Mouse (Mus musculus): ENCODE measurements at regions not wholly inside any gene's neighbourhood (a gene's known extent, or its start where the extent isn't known, plus 50 kb on each side); places are given as distances from the start of the nearest gene placed in this dataset.
A peak's percentile ranks its signal among the peaks of the same experiment; 100 is the strongest.

GRCm38 (mm10) chr3:38226147-38226546 is 258.5 kb downstream of the Ankrd50 start:
- DNase-seq (ENCODE audit: low spot score in 2 of 2), result peak in 1 of 2 experiments; percentile 4

GRCm38 (mm10) chr3:38221834-38222215 is 262.8 kb downstream of the Ankrd50 start:
- peak in 1 of 2 experiments; percentile 6 for DNase-seq (ENCODE audit: low spot score in 2 of 2)

GRCm38 (mm10) chr3:38220934-38221833 is 263.5 kb downstream of the Ankrd50 start:
- DNase-seq (ENCODE audit: low spot score in 2 of 2), result peak in 1 of 2 experiments; percentile 20

GRCm38 (mm10) chr3:38209081-38209480 is 275.6 kb downstream of the Ankrd50 start:
- no peak for DNase-seq (ENCODE audit: low spot score in 2 of 2)

- no peak for DNase-seq (ENCODE audit: low spot score in 2 of 2)
These were observed 276.8 kb downstream of the Ankrd50 start for GRCm38 (mm10) chr3:38207867-38208266.

- DNase-seq (ENCODE audit: low spot score in 2 of 2), result peak; percentile 50 to 80
These were observed 282.6 kb downstream of the Ankrd50 start for GRCm38 (mm10) chr3:38201861-38202656.

GRCm38 (mm10) chr3:38194001-38194400 is 290.6 kb downstream of the Ankrd50 start:
- peak; percentile 28 to 48 for DNase-seq (ENCODE audit: low spot score in 2 of 2)

GRCm38 (mm10) chr3:38187406-38187896 is 297.2 kb downstream of the Ankrd50 start:
- no peak for DNase-seq (ENCODE audit: low spot score in 2 of 2)

GRCm38 (mm10) chr3:38186503-38186902 is 298.1 kb downstream of the Ankrd50 start:
- no peak for DNase-seq (ENCODE audit: low spot score in 2 of 2)

GRCm38 (mm10) chr3:38178295-38178694 is 306.3 kb downstream of the Ankrd50 start:
- no peak for DNase-seq (ENCODE audit: low spot score in 2 of 2)

- DNase-seq (ENCODE audit: low spot score in 2 of 2), result peak in 1 of 2 experiments; percentile 31
These were observed 308.7 kb downstream of the Ankrd50 start for GRCm38 (mm10) chr3:38175946-38176345.

GRCm38 (mm10) chr3:38174735-38175280 is 309.8 kb downstream of the Ankrd50 start:
- no peak for DNase-seq (ENCODE audit: low spot score in 2 of 2)

GRCm38 (mm10) chr3:38152408-38152807 is 332.2 kb downstream of the Ankrd50 start:
- no peak for DNase-seq (ENCODE audit: low spot score in 2 of 2)

GRCm38 (mm10) chr3:38151821-38152220 is 332.8 kb downstream of the Ankrd50 start:
- DNase-seq (ENCODE audit: low spot score in 2 of 2), result no peak

GRCm38 (mm10) chr3:38146663-38147062 is 338.0 kb downstream of the Ankrd50 start:
- DNase-seq (ENCODE audit: low spot score in 2 of 2), result no peak

- peak in 1 of 2 experiments; percentile 18 for DNase-seq (ENCODE audit: low spot score in 2 of 2)
These were observed 339.2 kb downstream of the Ankrd50 start for GRCm38 (mm10) chr3:38145444-38145843.

GRCm38 (mm10) chr3:38144650-38145049 is 340.0 kb downstream of the Ankrd50 start:
- peak in 1 of 2 experiments; percentile 41 for DNase-seq (ENCODE audit: low spot score in 2 of 2)

GRCm38 (mm10) chr3:38143147-38143883 is 341.3 kb downstream of the Ankrd50 start:
- DNase-seq (ENCODE audit: low spot score in 2 of 2), result peak; percentile 34 to 71

GRCm38 (mm10) chr3:38139387-38139786 is 345.3 kb downstream of the Ankrd50 start:
- no peak for DNase-seq (ENCODE audit: low spot score in 2 of 2)

- DNase-seq (ENCODE audit: low spot score in 2 of 2), result no peak
These were observed 346.6 kb downstream of the Ankrd50 start for GRCm38 (mm10) chr3:38138014-38138413.

- DNase-seq (ENCODE audit: low spot score in 2 of 2), result no peak
These were observed 348.8 kb downstream of the Ankrd50 start for GRCm38 (mm10) chr3:38135808-38136214.
